Mouse (Mus musculus): ENCODE measurements around the gene Adcyap1r1. TPM values are rescaled to one million over a fixed set of nuclear protein-coding genes. Genes with fewer than 3 reads are reported as not detected.

Adcyap1r1 gene
- total RNA-seq, 2 experiments from 2014 or later = 112 to 131 TPM

DNA sequence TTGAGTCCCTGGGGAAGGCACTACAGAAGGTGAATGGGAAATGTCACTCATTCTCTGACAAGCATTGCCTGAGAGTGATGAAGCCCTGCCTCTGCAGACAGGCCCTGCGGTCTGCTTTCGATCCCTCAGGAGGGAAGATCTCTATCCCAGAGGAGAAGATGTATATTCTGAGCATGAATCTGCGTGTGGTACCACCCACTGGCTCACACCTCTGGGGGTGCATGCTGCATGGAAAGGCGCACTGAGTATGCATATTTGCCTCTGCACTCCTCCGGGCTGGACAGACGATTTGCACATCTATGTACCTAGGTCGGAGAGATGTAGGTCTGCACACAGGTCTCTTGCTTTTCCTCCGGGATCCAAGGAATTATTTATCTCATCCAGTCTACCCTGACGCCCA, 3.6 kb upstream of the Adcyap1r1 start:
- no peak for DNase-seq
- intact Hi-C loops (cut with DNase I) = no loop called here

GRCm38 (mm10) chr6:55448976-55449678, 2.7 kb upstream of the Adcyap1r1 start:
- intact Hi-C loops (cut with DNase I) = no loop called here

GRCm38 (mm10) chr6:55452381-55452780, 603 bp downstream of the Adcyap1r1 start:
- peak; percentile 38 for DNase-seq
- intact Hi-C loops (cut with DNase I) = loop anchor here (5.0 kb wide), 1 partner anchor 60 kb away; no protein-coding TSS in a partner anchor

More at GRCm38 (mm10) chr6:55448976-55449678, 2.7 kb upstream of the Adcyap1r1 start:
- DNase-seq = no peak

DNA sequence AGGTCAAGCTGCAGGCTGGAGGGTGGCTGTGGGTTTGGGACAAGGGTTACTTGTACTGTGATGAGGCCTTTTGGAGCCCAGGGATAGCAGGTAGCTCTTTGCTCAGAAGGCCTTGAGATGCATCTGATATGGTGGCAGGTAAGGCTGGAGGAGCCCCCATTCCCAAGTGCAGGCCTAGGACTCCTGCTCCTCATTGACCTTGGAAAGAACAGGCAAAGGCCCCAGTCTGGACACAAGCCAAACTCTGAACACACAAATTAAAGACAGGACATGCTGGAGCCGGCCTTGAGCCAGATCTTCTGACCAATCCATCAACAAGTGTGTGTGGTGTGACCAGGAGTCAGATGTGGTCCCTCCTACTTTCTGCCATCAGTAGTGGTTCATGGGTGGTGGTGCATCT, 1.8 kb downstream of the Adcyap1r1 start:
- intact Hi-C loops (cut with DNase I) = loop anchor here (5.0 kb wide), 1 partner anchor 61 kb away; no protein-coding TSS in a partner anchor
- DNase-seq = peak; percentile 62

- intact Hi-C loops (cut with DNase I) = no loop called here
Measured at GRCm38 (mm10) chr6:55455641-55456040, 3.9 kb downstream of the Adcyap1r1 start.

GRCm38 (mm10) chr6:55457727-55458126, 5.9 kb downstream of the Adcyap1r1 start:
- no peak for DNase-seq
- intact Hi-C loops (cut with DNase I) = no loop called here

More at GRCm38 (mm10) chr6:55455641-55456040, 3.9 kb downstream of the Adcyap1r1 start:
- no peak for DNase-seq

DNA sequence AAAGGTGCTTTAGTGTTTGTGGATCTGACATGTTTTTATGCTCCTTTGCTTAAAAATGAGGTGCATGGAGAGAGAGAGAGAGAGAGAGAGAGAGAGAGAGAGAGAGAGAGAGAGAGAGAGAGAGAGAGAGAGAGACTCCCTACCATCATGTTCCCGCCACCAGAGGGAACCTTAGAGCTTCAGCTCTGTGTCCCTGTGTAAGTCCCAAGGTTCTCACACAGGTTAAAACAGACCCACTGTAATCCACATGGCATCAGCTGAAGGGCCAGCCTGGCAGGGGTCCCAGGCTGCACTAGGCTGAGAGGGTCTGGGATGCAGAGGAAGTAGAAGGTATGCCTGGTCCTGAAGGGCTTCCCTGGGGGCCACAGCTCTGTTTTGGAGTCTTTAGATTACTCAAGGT, 6.4 kb downstream of the Adcyap1r1 start:
- no peak for DNase-seq
- intact Hi-C loops (cut with DNase I) = no loop called here

DNA sequence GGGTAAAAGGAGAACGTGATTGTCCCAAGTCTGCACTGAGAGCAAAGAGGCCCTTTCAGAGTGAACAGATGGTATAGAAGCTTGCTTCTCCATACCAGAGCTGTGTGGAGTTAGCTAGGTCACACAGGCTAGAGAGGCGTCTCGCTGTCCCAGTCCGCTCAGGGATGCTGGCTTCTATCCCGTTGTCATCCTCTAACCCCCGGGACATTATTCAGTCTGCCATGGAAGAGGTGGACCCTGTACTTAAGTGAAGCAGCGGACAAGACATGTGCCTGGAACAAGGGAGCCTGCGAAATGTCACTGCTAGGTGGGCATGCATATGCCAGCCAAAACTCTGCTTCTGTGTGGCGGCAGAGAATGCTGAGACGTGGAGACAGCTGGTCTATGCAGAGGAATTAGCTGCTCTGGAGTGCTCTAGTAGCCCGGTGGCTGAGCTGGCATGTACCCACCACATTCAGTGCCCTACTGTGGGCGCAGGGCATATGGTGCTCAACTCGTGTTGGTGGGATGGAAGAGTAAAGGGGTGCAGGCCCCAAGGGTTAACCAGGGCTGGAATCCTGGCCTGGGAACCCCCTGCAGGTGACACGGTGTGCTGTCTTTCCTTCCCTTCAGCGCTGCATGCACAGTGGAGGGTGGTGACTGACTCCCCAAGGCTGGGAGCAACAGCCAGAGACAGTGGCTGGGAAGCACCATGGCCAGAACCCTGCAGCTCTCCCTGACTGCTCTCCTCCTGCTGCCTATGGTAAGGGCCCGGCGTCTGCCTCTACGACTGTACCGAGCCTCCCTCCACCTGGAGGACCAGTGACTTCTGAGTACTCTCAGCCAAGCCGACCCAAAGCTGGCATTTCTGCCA, 8.0 kb downstream of the Adcyap1r1 start:
- intact Hi-C loops (cut with DNase I) = loop anchor here (5.0 kb wide), 1 partner anchor 43 kb away; no protein-coding TSS in a partner anchor
- DNase-seq = peak; percentile 68

- intact Hi-C loops (cut with DNase I) = loop anchor here (5.0 kb wide), 1 partner anchor 41 kb away; no protein-coding TSS in a partner anchor
- no peak for DNase-seq
Measured at GRCm38 (mm10) chr6:55461141-55461540, 9.4 kb downstream of the Adcyap1r1 start.

DNA sequence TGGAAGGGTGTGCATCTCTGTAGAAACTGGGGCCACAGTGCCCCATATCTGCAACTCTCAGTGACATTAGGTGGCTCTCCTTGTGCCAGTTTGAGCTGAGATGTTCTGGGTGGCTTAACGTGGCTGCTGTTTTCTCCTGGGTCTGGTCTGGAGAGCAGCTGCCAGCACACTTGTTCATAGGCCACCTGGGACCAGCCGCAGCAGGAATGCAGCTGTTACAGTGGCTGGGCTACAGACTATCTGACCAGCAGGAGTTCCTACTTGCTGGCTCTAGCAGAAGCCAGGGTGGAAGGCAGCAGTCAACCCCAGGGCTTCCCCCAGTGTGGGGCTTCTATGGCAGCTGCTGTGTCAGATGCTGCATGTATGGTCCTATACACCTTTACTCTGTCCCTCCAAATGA, 9.9 kb downstream of the Adcyap1r1 start:
- DNase-seq = no peak
- intact Hi-C loops (cut with DNase I) = loop anchor here (5.0 kb wide), 1 partner anchor 41 kb away; no protein-coding TSS in a partner anchor

DNA sequence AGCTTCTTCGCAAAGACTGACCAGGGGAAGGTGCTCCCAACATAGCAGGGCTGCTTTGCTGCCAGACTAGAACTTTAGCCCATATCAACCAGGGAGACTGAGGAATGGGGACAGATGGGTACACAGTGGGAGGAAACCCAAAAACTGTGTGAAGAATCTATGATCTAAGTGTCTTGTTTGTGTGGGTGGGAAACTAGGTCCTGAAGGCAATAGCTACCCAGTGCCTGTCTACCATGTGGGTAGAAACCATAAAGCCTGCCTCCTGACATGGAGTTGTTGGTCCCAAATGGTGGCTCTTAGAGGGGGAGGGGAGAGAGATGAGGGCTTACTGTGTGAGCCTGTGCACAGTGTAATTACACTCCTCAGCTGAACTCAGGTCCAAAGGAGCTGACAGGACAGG, 10.6 kb downstream of the Adcyap1r1 start:
- intact Hi-C loops (cut with DNase I) = loop anchor here (5.0 kb wide), 1 partner anchor 40 kb away; no protein-coding TSS in a partner anchor
- DNase-seq = no peak

DNA sequence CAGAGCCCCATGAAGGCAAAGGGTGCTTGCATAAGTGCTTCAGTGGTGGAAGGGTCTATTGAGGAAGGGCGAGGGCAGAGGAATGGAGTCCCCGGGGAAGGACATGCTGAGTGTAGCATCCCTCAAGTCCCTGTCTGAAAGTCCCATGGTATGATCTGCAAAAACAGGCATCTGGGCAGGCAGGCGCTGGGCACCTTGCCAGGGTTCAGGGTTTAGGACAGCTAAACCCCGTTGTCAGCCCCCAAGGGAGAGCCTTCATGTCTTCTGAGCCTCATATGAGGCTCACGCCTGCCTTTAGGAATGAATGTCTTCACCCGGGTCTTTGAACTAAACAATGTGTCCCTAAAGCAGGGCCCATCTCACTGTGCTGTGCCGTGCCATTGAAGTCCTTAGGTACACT, 12.2 kb downstream of the Adcyap1r1 start:
- intact Hi-C loops (cut with DNase I) = loop anchor here (5.0 kb wide), 1 partner anchor 38 kb away; no protein-coding TSS in a partner anchor
- DNase-seq = peak; percentile 36

- intact Hi-C loops (cut with DNase I) = no loop called here
- peak; percentile 69 for DNase-seq
Measured at GRCm38 (mm10) chr6:55465311-55465710, 13.5 kb downstream of the Adcyap1r1 start.

GRCm38 (mm10) chr6:55466301-55466761, 14.6 kb downstream of the Adcyap1r1 start:
- intact Hi-C loops (cut with DNase I) = no loop called here
- DNase-seq = no peak

GRCm38 (mm10) chr6:55470691-55471090, 18.9 kb downstream of the Adcyap1r1 start:
- DNase-seq = no peak
- intact Hi-C loops (cut with DNase I) = no loop called here

DNA sequence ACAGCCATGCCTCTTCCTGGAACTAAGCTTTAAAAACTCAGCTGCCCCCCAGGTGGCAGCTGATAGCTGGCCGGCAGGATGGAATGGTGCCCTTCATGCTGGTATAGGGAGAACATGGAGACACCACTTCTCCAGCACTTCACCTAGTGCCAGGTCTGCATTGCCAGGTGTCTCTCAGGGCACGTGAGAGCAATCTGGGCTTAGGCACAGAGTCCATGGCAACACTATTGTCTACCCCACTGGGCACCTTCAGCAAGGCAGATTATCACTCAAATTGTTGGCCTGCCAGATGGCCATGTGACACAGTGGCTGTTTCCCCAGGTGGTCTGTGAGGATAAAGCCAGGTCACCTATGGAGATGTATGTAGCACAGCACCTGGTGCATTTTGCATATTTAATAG, 20.6 kb downstream of the Adcyap1r1 start:
- peak; percentile 28 for DNase-seq
- intact Hi-C loops (cut with DNase I) = no loop called here

GRCm38 (mm10) chr6:55480988-55481387, 29.2 kb downstream of the Adcyap1r1 start:
- intact Hi-C loops (cut with DNase I) = no loop called here
- no peak for DNase-seq

GRCm38 (mm10) chr6:55482471-55482870, 30.7 kb downstream of the Adcyap1r1 start:
- no peak for DNase-seq

GRCm38 (mm10) chr6:55483360-55483759, 31.6 kb downstream of the Adcyap1r1 start:
- intact Hi-C loops (cut with DNase I) = no loop called here

More at GRCm38 (mm10) chr6:55482471-55482870, 30.7 kb downstream of the Adcyap1r1 start:
- intact Hi-C loops (cut with DNase I) = no loop called here

GRCm38 (mm10) chr6:55484224-55484623, 32.4 kb downstream of the Adcyap1r1 start:
- intact Hi-C loops (cut with DNase I) = no loop called here

More at GRCm38 (mm10) chr6:55483360-55483759, 31.6 kb downstream of the Adcyap1r1 start:
- no peak for DNase-seq

GRCm38 (mm10) chr6:55485216-55485615, 33.4 kb downstream of the Adcyap1r1 start:
- intact Hi-C loops (cut with DNase I) = no loop called here
- no peak for DNase-seq

More at GRCm38 (mm10) chr6:55484224-55484623, 32.4 kb downstream of the Adcyap1r1 start:
- DNase-seq = peak; percentile 29
